Mouse (Mus musculus): ENCODE measurements around the gene Notch2. TPM values are rescaled to one million over a fixed set of nuclear protein-coding genes. Genes with fewer than 3 reads are reported as not detected.

Gene Notch2
- polyA plus RNA-seq, 1 experiment from 2014 or later, result 14.5 TPM

DNA sequence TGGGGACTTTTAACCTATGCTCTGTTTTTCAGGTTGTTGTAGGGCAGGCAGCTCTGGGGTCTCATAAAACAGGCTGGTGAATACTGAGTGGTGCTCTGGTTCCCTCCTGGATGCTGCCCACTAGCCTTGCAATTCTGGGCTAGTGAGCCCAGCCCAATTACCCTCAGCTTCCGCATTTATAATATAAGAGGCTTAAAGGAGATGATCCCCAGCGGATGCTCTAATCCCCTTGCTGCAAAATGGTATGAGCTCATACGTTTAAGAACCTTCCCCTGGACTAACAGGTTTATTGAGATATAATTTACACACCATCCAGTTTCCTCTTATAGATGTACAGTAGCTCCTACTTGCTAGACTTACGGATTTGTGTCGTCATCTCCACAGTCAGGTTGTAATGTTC, 64.5 kb downstream of the Notch2 start:
- H3K4me2 ChIP-seq (ENCODE audit: low read length), result no peak overlapping the region
- H3K27ac ChIP-seq (replicated peaks in 1 of 2; ENCODE audit: control insufficient read depth in 1 of 2, insufficient read depth in 1 of 2, low read depth in 2 of 2, low read length in 2 of 2), result no peak overlapping the region
- no peaks in the 10 kb centered on the region for H3K27me3 ChIP-seq (ENCODE audit: control insufficient read depth, insufficient read depth, low read length)
- no peaks in the 10 kb centered on the region for H3K9me3 ChIP-seq (ENCODE audit: control insufficient read depth, low read length)
- H3K36me3 ChIP-seq (ENCODE audit: control insufficient read depth, insufficient read depth, low read length), result peaks cover 54% of the 10 kb centered on the region
- no peak overlapping the region for H3K9ac ChIP-seq (ENCODE audit: low read length)
- peaks cover 0 to 3% of the 10 kb centered on the region in 2 experiments; a peak in 1 of 4 replicates for H3K4me1 ChIP-seq (ENCODE audit: control insufficient read depth in 2 of 2, insufficient read depth in 2 of 2, low read length in 2 of 2)
- no peak for ATAC-seq (ENCODE audit: insufficient number of reproducible peaks, insufficient read depth, low FRiP score, low read depth)
- WGBS, result 89% methylated on average over 5 of the region's 5 CpGs
- no peak overlapping the region for H3K4me3 ChIP-seq (ENCODE audit: control insufficient read depth in 1 of 2, insufficient read depth in 1 of 2, low read depth in 1 of 2, low read length in 2 of 2)

GRCm38 (mm10) chr3:98078816-98079215, 65.5 kb downstream of the Notch2 start:
- no peak overlapping the region for H3K27ac ChIP-seq (replicated peaks in 1 of 2; ENCODE audit: control insufficient read depth in 1 of 2, insufficient read depth in 1 of 2, low read depth in 2 of 2, low read length in 2 of 2)
- H3K36me3 ChIP-seq (ENCODE audit: control insufficient read depth, insufficient read depth, low read length), result peaks cover 53% of the 10 kb centered on the region
- peaks cover 0 to 3% of the 10 kb centered on the region in 2 experiments; a peak in 1 of 4 replicates for H3K4me1 ChIP-seq (ENCODE audit: control insufficient read depth in 2 of 2, insufficient read depth in 2 of 2, low read length in 2 of 2)
- 48% methylated on average over 1 of the region's 1 CpGs for WGBS
- H3K9ac ChIP-seq (ENCODE audit: low read length), result no peak overlapping the region
- H3K4me3 ChIP-seq (ENCODE audit: control insufficient read depth in 1 of 2, insufficient read depth in 1 of 2, low read depth in 1 of 2, low read length in 2 of 2), result no peak overlapping the region
- ATAC-seq (ENCODE audit: insufficient number of reproducible peaks, insufficient read depth, low FRiP score, low read depth), result no peak
- H3K27me3 ChIP-seq (ENCODE audit: control insufficient read depth, insufficient read depth, low read length), result no peaks in the 10 kb centered on the region
- no peak overlapping the region for H3K4me2 ChIP-seq (ENCODE audit: low read length)
- no peaks in the 10 kb centered on the region for H3K9me3 ChIP-seq (ENCODE audit: control insufficient read depth, low read length)

GRCm38 (mm10) chr3:98079601-98080215, 66.4 kb downstream of the Notch2 start:
- Histone ChIP-seq H3K9ac (ENCODE audit: low read length) (no peak overlapping the region), H3K27me3 (ENCODE audit: control insufficient read depth, insufficient read depth, low read length) (no peaks in the 10 kb centered on the region), H3K4me1 (ENCODE audit: control insufficient read depth in 2 of 2, insufficient read depth in 2 of 2, low read length in 2 of 2) (peaks cover 0 to 3% of the 10 kb centered on the region in 2 experiments; a peak in 1 of 4 replicates), H3K4me2 (ENCODE audit: low read length) (no peak overlapping the region), H3K4me3 (ENCODE audit: control insufficient read depth in 1 of 2, insufficient read depth in 1 of 2, low read depth in 1 of 2, low read length in 2 of 2) (no peak overlapping the region), H3K27ac (replicated peaks in 1 of 2; ENCODE audit: control insufficient read depth in 1 of 2, insufficient read depth in 1 of 2, low read depth in 2 of 2, low read length in 2 of 2) (no peak overlapping the region), H3K9me3 (ENCODE audit: control insufficient read depth, low read length) (no peaks in the 10 kb centered on the region), H3K36me3 (ENCODE audit: control insufficient read depth, insufficient read depth, low read length) (peaks cover 47% of the 10 kb centered on the region)
- 85% methylated on average over 2 of the region's 2 CpGs for WGBS
- no peak for ATAC-seq (ENCODE audit: insufficient number of reproducible peaks, insufficient read depth, low FRiP score, low read depth)

GRCm38 (mm10) chr3:98080630-98081029, 67.3 kb downstream of the Notch2 start:
- WGBS, result 88% methylated on average over 4 of the region's 4 CpGs
- Histone ChIP-seq H3K9ac (ENCODE audit: low read length) (no peak overlapping the region), H3K36me3 (ENCODE audit: control insufficient read depth, insufficient read depth, low read length) (peaks cover 40% of the 10 kb centered on the region), H3K27me3 (ENCODE audit: control insufficient read depth, insufficient read depth, low read length) (no peaks in the 10 kb centered on the region), H3K4me3 (ENCODE audit: control insufficient read depth in 1 of 2, insufficient read depth in 1 of 2, low read depth in 1 of 2, low read length in 2 of 2) (no peak overlapping the region), H3K4me1 (ENCODE audit: control insufficient read depth in 2 of 2, insufficient read depth in 2 of 2, low read length in 2 of 2) (peaks cover 0 to 7% of the 10 kb centered on the region in 2 experiments), H3K9me3 (ENCODE audit: control insufficient read depth, low read length) (no peaks in the 10 kb centered on the region), H3K27ac (replicated peaks in 1 of 2; ENCODE audit: control insufficient read depth in 1 of 2, insufficient read depth in 1 of 2, low read depth in 2 of 2, low read length in 2 of 2) (no peak overlapping the region), H3K4me2 (ENCODE audit: low read length) (no peak overlapping the region)
- no peak for ATAC-seq (ENCODE audit: insufficient number of reproducible peaks, insufficient read depth, low FRiP score, low read depth)

GRCm38 (mm10) chr3:98082188-98082587, 68.9 kb downstream of the Notch2 start:
- H3K9me3 ChIP-seq (ENCODE audit: control insufficient read depth, low read length), result no peaks in the 10 kb centered on the region
- WGBS, result 79% methylated on average over 3 of the region's 3 CpGs
- no peak overlapping the region for H3K9ac ChIP-seq (ENCODE audit: low read length)
- ATAC-seq (ENCODE audit: insufficient number of reproducible peaks, insufficient read depth, low FRiP score, low read depth), result no peak
- H3K4me1 ChIP-seq (ENCODE audit: control insufficient read depth in 2 of 2, insufficient read depth in 2 of 2, low read length in 2 of 2), result peaks cover 5 to 21% of the 10 kb centered on the region in 2 experiments
- H3K27me3 ChIP-seq (ENCODE audit: control insufficient read depth, insufficient read depth, low read length), result no peaks in the 10 kb centered on the region
- no peak overlapping the region for H3K27ac ChIP-seq (replicated peaks in 1 of 2; ENCODE audit: control insufficient read depth in 1 of 2, insufficient read depth in 1 of 2, low read depth in 2 of 2, low read length in 2 of 2)
- H3K4me2 ChIP-seq (ENCODE audit: low read length), result no peak overlapping the region
- no peak overlapping the region for H3K4me3 ChIP-seq (ENCODE audit: control insufficient read depth in 1 of 2, insufficient read depth in 1 of 2, low read depth in 1 of 2, low read length in 2 of 2)
- peaks cover 38% of the 10 kb centered on the region for H3K36me3 ChIP-seq (ENCODE audit: control insufficient read depth, insufficient read depth, low read length)

DNA sequence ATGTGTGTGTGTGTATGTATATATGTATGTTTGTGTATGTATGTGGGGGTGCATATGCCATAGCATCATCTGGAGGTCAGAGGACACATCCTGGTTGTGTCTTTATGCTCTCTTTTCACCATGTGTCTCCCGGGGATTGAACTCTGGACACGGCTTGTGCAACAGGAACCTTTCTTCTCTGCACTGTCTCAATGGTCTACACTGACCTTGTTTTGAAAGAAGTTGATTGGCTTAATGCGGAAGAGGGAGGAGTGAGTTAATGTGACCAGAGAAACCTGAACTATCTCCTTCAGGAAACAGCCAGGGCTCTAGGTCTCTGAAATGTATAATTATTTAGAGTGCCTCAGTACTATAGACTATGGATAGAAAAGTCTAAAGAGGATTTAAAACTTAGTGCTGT, 69.6 kb downstream of the Notch2 start:
- no peak overlapping the region for H3K9ac ChIP-seq (ENCODE audit: low read length)
- H3K36me3 ChIP-seq (ENCODE audit: control insufficient read depth, insufficient read depth, low read length), result peaks cover 31% of the 10 kb centered on the region
- H3K9me3 ChIP-seq (ENCODE audit: control insufficient read depth, low read length), result no peaks in the 10 kb centered on the region
- H3K4me3 ChIP-seq (ENCODE audit: control insufficient read depth in 1 of 2, insufficient read depth in 1 of 2, low read depth in 1 of 2, low read length in 2 of 2), result no peak overlapping the region
- no peaks in the 10 kb centered on the region for H3K27me3 ChIP-seq (ENCODE audit: control insufficient read depth, insufficient read depth, low read length)
- peaks cover 5 to 21% of the 10 kb centered on the region in 2 experiments for H3K4me1 ChIP-seq (ENCODE audit: control insufficient read depth in 2 of 2, insufficient read depth in 2 of 2, low read length in 2 of 2)
- H3K4me2 ChIP-seq (ENCODE audit: low read length), result no peak overlapping the region
- ATAC-seq (ENCODE audit: insufficient number of reproducible peaks, insufficient read depth, low FRiP score, low read depth), result no peak
- WGBS, result 83% methylated on average over 3 of the region's 3 CpGs
- H3K27ac ChIP-seq (replicated peaks in 1 of 2; ENCODE audit: control insufficient read depth in 1 of 2, insufficient read depth in 1 of 2, low read depth in 2 of 2, low read length in 2 of 2), result no peak overlapping the region

DNA sequence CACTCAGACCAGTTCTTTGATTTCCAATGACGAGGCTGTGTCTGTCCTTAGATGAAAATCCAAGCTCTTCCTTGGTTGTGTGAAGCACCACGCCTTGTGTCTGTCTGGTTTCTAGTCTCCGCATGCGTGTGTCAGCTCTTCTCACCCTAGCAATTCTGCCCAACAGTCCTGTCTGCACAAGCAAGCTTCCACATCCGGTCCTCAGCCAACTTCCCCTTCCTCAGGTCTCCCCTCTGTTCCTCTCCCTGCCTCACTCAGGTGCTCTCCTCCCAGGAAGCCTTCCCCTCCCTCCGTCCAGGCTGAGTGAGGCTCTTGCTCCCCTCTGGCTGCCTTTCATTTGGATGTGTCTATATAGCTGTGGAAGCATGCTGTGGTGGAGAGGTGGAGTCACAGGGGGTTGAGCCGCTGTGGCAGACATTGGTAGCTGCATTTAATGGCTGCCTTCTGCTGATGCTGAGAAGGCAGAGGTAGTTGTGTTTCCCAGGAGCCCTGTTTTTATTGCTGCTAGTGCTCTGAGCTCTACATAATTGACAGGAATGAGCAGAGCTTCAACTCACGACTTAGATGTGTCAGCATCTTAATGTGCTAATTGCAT, 70.8 kb downstream of the Notch2 start:
- 77% methylated on average over 8 of the region's 8 CpGs for WGBS
- Histone ChIP-seq H3K27ac (replicated peaks in 1 of 2; ENCODE audit: control insufficient read depth in 1 of 2, insufficient read depth in 1 of 2, low read depth in 2 of 2, low read length in 2 of 2) (no peak overlapping the region), H3K9me3 (ENCODE audit: control insufficient read depth, low read length) (no peaks in the 10 kb centered on the region), H3K9ac (ENCODE audit: low read length) (no peak overlapping the region), H3K4me3 (ENCODE audit: control insufficient read depth in 1 of 2, insufficient read depth in 1 of 2, low read depth in 1 of 2, low read length in 2 of 2) (no peak overlapping the region), H3K36me3 (ENCODE audit: control insufficient read depth, insufficient read depth, low read length) (peaks cover 28% of the 10 kb centered on the region), H3K4me1 (ENCODE audit: control insufficient read depth in 2 of 2, insufficient read depth in 2 of 2, low read length in 2 of 2) (peaks cover 5 to 24% of the 10 kb centered on the region in 2 experiments), H3K4me2 (ENCODE audit: low read length) (no peak overlapping the region), H3K27me3 (ENCODE audit: control insufficient read depth, insufficient read depth, low read length) (no peaks in the 10 kb centered on the region)
- no peak for ATAC-seq (ENCODE audit: insufficient number of reproducible peaks, insufficient read depth, low FRiP score, low read depth)
